Mouse (Mus musculus) heart, postnatal 14 days (tissue): ENCODE results near the gene Rpp21. TPM values are rescaled to one million over a fixed set of nuclear protein-coding genes. Genes with fewer than 3 reads are reported as not detected.

Source experiments
- DNase-seq, 2 experiments: peaks; one replicate each; pipeline ENCODE4 v3.0.0; 2021 to 2022
- intact Hi-C: fragments of 180-260 bp; cut with DNase I; formaldehyde crosslinking; loops from one replicate; pipeline ENCODE4 v1.15.1; 2025
- long read RNA-seq, 2 experiments: library from polyadenylated mRNA; stranded (forward); transcript quantifications; one replicate each; pipeline ENCODE4 v2.0.0; 2021
- total RNA-seq, 2 experiments: library from RNA; stranded (reverse); gene quantifications; 2 replicates each; pipeline ENCODE4 v1.2.3; 2021

Rpp21 gene
- 10 to 100 TPM; 33.1 to 34.2 TPM for total RNA-seq
- long read RNA-seq, experiment 1, transcript Rpp21-201 (5 exons, 729 nt), result major isoform, 10 of 15 reads
- long read RNA-seq, experiment 1, partial matches to known transcripts, result 2 of 15 reads
- long read RNA-seq, experiment 1, other reads (novel, unspliced or antisense), result 2 of 15 reads
- long read RNA-seq, experiment 2, transcript Rpp21-201 (5 exons, 729 nt), result major isoform, 16 of 20 reads
- long read RNA-seq, experiment 2, partial matches to known transcripts, result 1 of 20 reads
- long read RNA-seq, experiment 2, other reads (novel, unspliced or antisense), result 1 of 20 reads

GRCm38 (mm10) chr17:36257969-36258368 lies at the start of gene Rpp21:
Gene Rpp21 (minus strand): TSS chr17:36258069.
- intact Hi-C loops, result no loop called here

GRCm38 (mm10) chr17:36286390-36286789 lies 28.5 kb upstream of the Rpp21 start, which contains the start of gene H2-M10.2:
Gene H2-M10.2 (minus strand): TSS chr17:36286490.
- intact Hi-C loops, result no loop called here
- DNase-seq, result no peak

More at GRCm38 (mm10) chr17:36257969-36258368, at the start of gene Rpp21:
- no peak for DNase-seq

DNA sequence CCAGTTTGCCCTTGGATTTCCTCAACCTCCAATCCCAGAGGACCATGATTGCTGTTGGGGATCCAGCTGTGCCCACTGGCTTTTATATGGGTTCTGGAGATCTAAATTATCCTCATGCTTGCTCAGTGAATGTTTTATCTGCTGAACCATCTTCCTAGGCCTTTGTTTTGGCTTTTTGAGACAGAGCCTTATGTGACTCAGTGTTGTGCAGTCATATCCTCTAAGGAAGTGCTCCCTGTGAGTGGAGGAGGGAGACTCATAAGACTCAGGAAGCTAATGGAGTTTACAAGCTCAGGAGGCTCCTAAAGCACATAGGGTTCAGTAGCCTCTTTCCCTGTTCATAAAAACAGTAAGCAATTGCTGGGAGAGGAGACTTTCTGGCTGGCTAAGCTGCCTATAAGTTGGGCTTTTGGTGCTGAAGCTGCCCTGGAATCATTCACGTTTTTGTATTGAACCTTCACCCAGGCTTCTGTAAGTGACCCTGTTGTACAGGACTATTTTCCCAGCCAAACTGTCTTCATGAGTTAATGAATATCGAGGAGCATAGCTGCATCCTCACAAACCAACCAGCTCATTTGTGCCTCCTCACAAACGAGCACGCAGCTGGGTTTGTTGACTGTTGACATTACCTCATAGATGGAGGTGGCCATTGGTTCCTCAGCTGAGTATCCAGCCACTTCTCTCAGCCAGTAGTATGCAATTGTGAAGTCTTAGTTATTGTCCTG lies 23.8 kb upstream of the Rpp21 start:
- intact Hi-C loops, result no loop called here
- no peak for DNase-seq

DNA sequence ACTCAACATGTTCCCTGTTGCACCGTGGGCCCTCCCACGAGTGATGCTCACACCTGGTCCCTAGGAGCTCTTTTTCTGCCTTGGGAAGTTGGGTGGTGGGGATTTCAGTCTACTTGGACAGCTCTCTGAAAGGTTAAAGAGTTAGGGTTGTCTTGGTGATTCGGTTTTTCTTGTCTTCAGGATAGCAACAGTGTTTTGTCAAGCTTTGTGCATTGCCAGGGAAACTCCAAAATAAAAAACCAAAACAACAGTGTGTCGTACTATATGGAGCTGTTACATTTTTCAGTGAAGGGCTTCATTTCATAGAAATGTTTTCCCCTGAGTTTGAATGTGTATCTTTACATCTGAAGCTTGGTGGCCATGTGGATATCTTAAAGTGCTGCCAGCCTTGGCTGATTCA lies 16.9 kb upstream of the Rpp21 start:
- intact Hi-C loops, result no loop called here
- no peak for DNase-seq

GRCm38 (mm10) chr17:36273796-36274195 lies 15.9 kb upstream of the Rpp21 start:
- DNase-seq, result no peak
- intact Hi-C loops, result no loop called here

- intact Hi-C loops, result no loop called here
- no peak for DNase-seq
These were observed 14.9 kb upstream of the Rpp21 start for GRCm38 (mm10) chr17:36272643-36273366.

DNA sequence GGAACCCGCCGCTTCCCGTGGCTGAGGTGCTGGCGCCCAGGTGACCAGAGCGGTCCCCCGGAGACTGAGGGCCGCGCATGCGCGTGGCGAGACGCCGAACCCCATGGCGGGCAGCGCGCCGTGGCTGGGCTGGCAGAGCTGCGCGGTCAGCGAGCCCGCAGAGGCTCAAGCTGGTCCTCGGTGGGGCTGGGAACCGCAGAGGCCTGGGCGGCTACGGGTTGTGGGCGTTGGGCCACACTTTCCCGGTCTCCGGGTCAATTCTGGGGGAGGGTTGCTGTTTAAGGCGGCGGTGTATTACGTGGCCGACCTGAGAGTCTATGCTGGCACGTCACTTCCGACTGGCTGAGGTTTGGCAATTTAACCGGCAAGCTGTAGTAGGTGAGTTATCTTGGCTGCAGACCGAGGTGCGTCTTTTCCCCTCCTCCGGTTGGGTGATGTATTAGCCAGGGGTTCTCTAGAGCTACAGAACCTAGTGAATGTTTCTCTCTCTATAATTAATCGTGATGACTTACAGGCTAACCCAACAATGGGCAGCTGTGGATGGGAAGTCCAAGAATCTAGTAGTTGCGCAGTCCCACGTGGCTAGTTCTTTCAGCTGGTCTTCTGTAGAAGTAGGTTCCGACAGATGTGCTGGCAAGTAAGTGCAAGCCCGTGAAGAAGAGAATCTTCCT lies 13.9 kb upstream of the Rpp21 start, which contains the start of gene Trim39:
Gene Trim39, minus strand, starts transcription at position 662 of the 671 bp plus-strand sequence.
- intact Hi-C loops, result no loop called here

GRCm38 (mm10) chr17:36270956-36271585 lies 13.2 kb upstream of the Rpp21 start:
- peak; percentile 89 to 91 for DNase-seq
- intact Hi-C loops, result no loop called here

More for the DNA sequence above, 13.9 kb upstream of the Rpp21 start, which contains the start of gene Trim39:
- DNase-seq, result no peak

GRCm38 (mm10) chr17:36265834-36266233 lies 8.0 kb upstream of the Rpp21 start:
- no peak for DNase-seq
- intact Hi-C loops, result no loop called here

DNA sequence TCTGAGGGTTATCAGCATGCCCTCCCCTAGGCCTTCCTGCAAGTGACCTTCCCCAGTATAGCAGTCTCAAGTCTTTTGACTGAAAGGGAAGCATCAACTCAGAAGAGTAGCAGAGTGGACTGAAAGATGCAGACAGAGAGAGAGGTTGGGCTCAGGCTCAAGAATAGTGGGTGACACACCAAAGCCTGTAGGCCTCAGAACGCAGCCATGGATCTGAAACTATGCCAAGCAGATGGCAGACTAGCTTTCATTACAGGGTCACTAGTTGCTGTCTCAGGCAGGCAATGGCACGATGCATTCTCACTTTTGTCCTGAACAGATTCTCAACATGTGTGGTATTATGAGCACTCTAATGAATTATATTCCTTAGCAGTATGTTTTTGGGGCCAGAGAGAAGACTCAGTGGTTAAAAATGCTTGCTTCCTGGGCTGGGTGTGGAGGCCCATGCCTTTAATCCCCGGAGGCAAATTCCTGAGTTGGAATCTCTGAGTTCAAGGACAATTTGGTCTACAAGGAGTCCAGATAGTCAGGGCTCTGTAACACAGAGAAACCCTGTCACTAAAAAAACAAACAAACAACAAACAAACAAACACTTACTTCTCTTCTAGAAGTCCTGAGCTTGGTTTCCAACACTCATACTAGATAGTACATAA lies 6.5 kb upstream of the Rpp21 start:
- intact Hi-C loops, result no loop called here
- no peak for DNase-seq

GRCm38 (mm10) chr17:36261511-36262166 lies 3.8 kb upstream of the Rpp21 start:
- no peak for DNase-seq
- intact Hi-C loops, result no loop called here

- intact Hi-C loops, result no loop called here
- peak; percentile 79 to 83 for DNase-seq
These were observed 475 bp downstream of the Rpp21 start for GRCm38 (mm10) chr17:36257241-36257947.

DNA sequence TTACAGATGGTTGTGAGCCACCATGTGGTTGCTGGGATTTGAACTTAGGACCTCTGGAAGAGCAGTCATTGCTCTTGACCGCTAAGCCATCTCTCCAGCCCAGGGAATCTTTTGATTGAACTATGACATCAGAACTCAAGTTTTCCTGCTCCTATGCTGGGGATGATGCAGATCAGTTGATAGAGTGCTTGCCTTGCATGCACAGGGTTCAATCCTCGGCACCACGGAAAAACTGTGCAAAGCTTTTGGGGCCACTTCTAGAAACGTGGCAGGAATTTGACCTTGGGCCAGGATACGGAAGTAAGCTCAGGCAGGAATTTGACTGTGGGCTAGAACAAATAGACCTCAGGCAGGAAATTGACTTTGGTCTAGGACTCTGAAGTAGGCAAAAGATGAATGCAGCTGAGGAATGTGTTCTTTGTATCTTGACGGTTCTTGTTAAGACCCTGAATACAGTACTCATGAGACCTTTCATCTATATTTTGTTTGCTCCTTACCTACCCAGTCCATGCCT lies 4.7 kb downstream of the Rpp21 start:
- no peak for DNase-seq
- intact Hi-C loops, result no loop called here

GRCm38 (mm10) chr17:36252250-36252876 lies 5.5 kb downstream of the Rpp21 start:
- intact Hi-C loops, result no loop called here
- no peak for DNase-seq

- no peak for DNase-seq
- intact Hi-C loops, result no loop called here
These were observed 9.0 kb downstream of the Rpp21 start for GRCm38 (mm10) chr17:36248886-36249285.

DNA sequence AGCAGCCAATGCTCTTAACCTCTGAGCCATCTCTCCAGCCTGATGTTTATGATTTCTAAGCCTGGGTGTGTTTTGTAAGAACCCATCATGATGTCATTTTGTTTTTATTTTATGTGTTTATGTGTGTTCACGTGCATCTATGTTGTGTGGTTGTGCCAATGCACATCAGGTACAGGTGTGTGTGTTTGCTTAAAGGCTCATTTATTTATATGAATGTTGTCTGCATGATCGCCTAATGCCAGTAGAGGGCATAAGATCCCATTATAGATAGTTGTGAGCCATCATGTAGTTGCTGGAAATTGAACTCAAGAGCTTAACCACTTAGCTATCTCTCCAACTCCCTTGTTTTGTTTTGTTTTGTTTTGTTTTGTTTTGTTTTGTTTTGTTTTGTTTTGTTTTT lies 12.1 kb downstream of the Rpp21 start:
- intact Hi-C loops, result no loop called here
- DNase-seq, result no peak

- DNase-seq, result no peak
- intact Hi-C loops, result no loop called here
These were observed 13.8 kb downstream of the Rpp21 start for GRCm38 (mm10) chr17:36244031-36244430.
